Mouse (Mus musculus) stomach, postnatal 0 days (tissue): Measurements from ENCODE around the gene Dpf3.

ENCODE experiments used
- CTCF ChIP-seq: IDR thresholded peaks from 2 replicates; pipeline ENCODE4 v1.5.1; 2016; ENCODE audit warnings: antibody characterized with exemption, low read depth, mild to moderate bottlenecking, moderate library complexity
- EP300 ChIP-seq: optimal IDR thresholded peaks from 2 replicates; pipeline ENCODE3; 2016; ENCODE audit warnings: antibody characterized with exemption

DNA sequence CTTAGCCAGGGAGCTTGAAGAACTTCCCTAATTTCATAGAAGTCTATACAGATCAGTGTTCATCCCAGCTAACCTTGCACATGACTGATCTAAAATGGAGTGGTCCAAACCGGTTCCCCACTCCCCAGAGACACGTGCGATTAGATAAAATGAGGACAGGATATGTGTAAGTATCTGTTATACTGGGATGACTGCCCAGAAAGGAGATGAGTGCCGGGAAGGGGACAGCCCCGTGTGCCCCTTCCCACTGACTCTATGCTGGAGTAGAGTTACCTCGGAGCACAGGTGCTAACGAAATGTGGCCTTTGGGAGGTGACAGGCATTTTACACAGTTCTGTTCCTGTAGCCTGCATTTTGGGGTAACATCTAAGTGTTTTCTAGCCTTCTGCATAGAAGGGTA lies 15.8 kb downstream of the Dpf3 start:
- TF ChIP-seq CTCF (no peak), EP300 (no peak)
